Mouse (Mus musculus): ENCODE results near the gene Itga2b.

Itga2b gene

GRCm38 (mm10) chr11:102460541-102460940, 9.4 kb downstream of the Itga2b start:
- DNase-seq (ENCODE audit: low read depth, low spot score): no peak

GRCm38 (mm10) chr11:102455740-102456396, 14.1 kb downstream of the Itga2b start:
- peak; percentile 74 for DNase-seq (ENCODE audit: low read depth, low spot score)

- DNase-seq (ENCODE audit: low read depth, low spot score): no peak
These were observed 16.8 kb downstream of the Itga2b start for GRCm38 (mm10) chr11:102453131-102453530.

GRCm38 (mm10) chr11:102449043-102450008, 20.6 kb downstream of the Itga2b start:
- no peak for DNase-seq (ENCODE audit: low read depth, low spot score)

GRCm38 (mm10) chr11:102448327-102448726, 21.6 kb downstream of the Itga2b start:
- no peak for DNase-seq (ENCODE audit: low read depth, low spot score)

GRCm38 (mm10) chr11:102447497-102447896, 22.4 kb downstream of the Itga2b start, which contains the start of gene Fam171a2:
TSS of gene Fam171a2 (minus strand) at chr11:102447682.
- peak; percentile 83 for DNase-seq (ENCODE audit: low read depth, low spot score)

GRCm38 (mm10) chr11:102446581-102447461, 23.1 kb downstream of the Itga2b start:
- DNase-seq (ENCODE audit: low read depth, low spot score): no peak

- no peak for DNase-seq (ENCODE audit: low read depth, low spot score)
These were observed 24.0 kb downstream of the Itga2b start for GRCm38 (mm10) chr11:102445891-102446361.

GRCm38 (mm10) chr11:102445264-102445890, 24.5 kb downstream of the Itga2b start:
- no peak for DNase-seq (ENCODE audit: low read depth, low spot score)

GRCm38 (mm10) chr11:102444781-102445180, 25.1 kb downstream of the Itga2b start:
- no peak for DNase-seq (ENCODE audit: low read depth, low spot score)

GRCm38 (mm10) chr11:102444321-102444720, 25.6 kb downstream of the Itga2b start:
- no peak for DNase-seq (ENCODE audit: low read depth, low spot score)

GRCm38 (mm10) chr11:102443740-102444139, 26.2 kb downstream of the Itga2b start:
- DNase-seq (ENCODE audit: low read depth, low spot score): no peak

GRCm38 (mm10) chr11:102442089-102442488, 27.8 kb downstream of the Itga2b start:
- DNase-seq (ENCODE audit: low read depth, low spot score): no peak

GRCm38 (mm10) chr11:102441434-102441833, 28.5 kb downstream of the Itga2b start:
- DNase-seq (ENCODE audit: low read depth, low spot score): no peak

- no peak for DNase-seq (ENCODE audit: low read depth, low spot score)
These were observed 29.7 kb downstream of the Itga2b start for GRCm38 (mm10) chr11:102440255-102440654.

GRCm38 (mm10) chr11:102439093-102440082, 30.5 kb downstream of the Itga2b start:
- no peak for DNase-seq (ENCODE audit: low read depth, low spot score)

GRCm38 (mm10) chr11:102438212-102439092, 31.5 kb downstream of the Itga2b start:
- peak; percentile 83 for DNase-seq (ENCODE audit: low read depth, low spot score)
